Mouse (Mus musculus) CD4-positive helper T cell, adult 2 months (primary cell): ENCODE measurements around the gene Rex1bd.

Experiments
- DNase-seq: peaks from one replicate; pipeline ENCODE4 v3.0.0-alpha.2; 2012; ENCODE audit warnings: low read depth, missing footprints, low spot score

Gene Rex1bd

GRCm38 (mm10) chr8:70502540-70502939 lies 4.0 kb downstream of the Rex1bd start:
- no peak for DNase-seq

- no peak for DNase-seq
Measured at GRCm38 (mm10) chr8:70501820-70502529, 4.6 kb downstream of the Rex1bd start.

GRCm38 (mm10) chr8:70500386-70501301 lies 5.9 kb downstream of the Rex1bd start:
- DNase-seq, result peak; percentile 72

- no peak for DNase-seq
Measured at GRCm38 (mm10) chr8:70495771-70496062, 10.8 kb downstream of the Rex1bd start.

GRCm38 (mm10) chr8:70495001-70495770 lies 11.4 kb downstream of the Rex1bd start:
- no peak for DNase-seq

- DNase-seq, result no peak
Measured at GRCm38 (mm10) chr8:70494416-70494945, 12.1 kb downstream of the Rex1bd start.

GRCm38 (mm10) chr8:70493692-70494415 lies 12.7 kb downstream of the Rex1bd start:
- DNase-seq, result peak; percentile 20

- DNase-seq, result no peak
Measured at GRCm38 (mm10) chr8:70492664-70493640, 13.6 kb downstream of the Rex1bd start, which contains the start of gene Crlf1. Gene Crlf1, plus strand, starts transcription at chr8:70493158.

GRCm38 (mm10) chr8:70490880-70491495 lies 15.6 kb downstream of the Rex1bd start:
- no peak for DNase-seq

- no peak for DNase-seq
Measured at GRCm38 (mm10) chr8:70490061-70490879, 16.3 kb downstream of the Rex1bd start.

- no peak for DNase-seq
Measured at GRCm38 (mm10) chr8:70489576-70489975, 17.0 kb downstream of the Rex1bd start.

- DNase-seq, result no peak
Measured at GRCm38 (mm10) chr8:70488931-70489470, 17.6 kb downstream of the Rex1bd start.

- DNase-seq, result peak; percentile 32
Measured at GRCm38 (mm10) chr8:70487993-70488796, 18.4 kb downstream of the Rex1bd start.

GRCm38 (mm10) chr8:70486941-70487520 lies 19.5 kb downstream of the Rex1bd start, which contains the start of gene Tmem59l:
Gene Tmem59l, minus strand, starts transcription at chr8:70487358.
- DNase-seq, result no peak

- DNase-seq, result no peak
Measured at GRCm38 (mm10) chr8:70486191-70486681, 20.3 kb downstream of the Rex1bd start.

GRCm38 (mm10) chr8:70482943-70483342 lies 23.6 kb downstream of the Rex1bd start:
- no peak for DNase-seq

- DNase-seq, result no peak
Measured at GRCm38 (mm10) chr8:70481908-70482307, 24.6 kb downstream of the Rex1bd start.
